Mouse (Mus musculus) intestine, embryonic 15.5 days (tissue): ENCODE data around the gene Gdpgp1. TPM values are rescaled to one million over a fixed set of nuclear protein-coding genes. Genes with fewer than 3 reads are reported as not detected.

Experiments
- polyA plus RNA-seq: library from polyadenylated mRNA; unstranded; fragments of >200 nt; fragmentation: Nextera tagmentation; extraction: Ambion mirVana; gene quantifications from 2 replicates; pipeline ENCODE4 v1.2.1, GENCODE M21; 2015

Gdpgp1 gene
- polyA plus RNA-seq, 1 experiment from 2014 or later, result 6.5 TPM

Other genes with a start within 250 kb of the Gdpgp1 start
- gene Zfp710, start 208.1 kb upstream of the Gdpgp1 start, polyA plus RNA-seq, result 13.5 and 13.6 TPM in 2 replicates
- gene Idh2, start 117.5 kb upstream of the Gdpgp1 start, polyA plus RNA-seq, result 520 and 568 TPM in 2 replicates
- gene Sema4b, start 46.0 kb upstream of the Gdpgp1 start, polyA plus RNA-seq, result 16.8 and 16.9 TPM in 2 replicates
- gene Cib1, start 52 bp upstream of the Gdpgp1 start, polyA plus RNA-seq, result 199 and 237 TPM in 2 replicates
- 0.96 and 1.3 TPM in 2 replicates for gene Ttll13, start 13.5 kb downstream of the Gdpgp1 start, polyA plus RNA-seq
- gene Ngrn, start 28.4 kb downstream of the Gdpgp1 start, polyA plus RNA-seq, result 51.3 and 52.8 TPM in 2 replicates
- 12.7 and 14.8 TPM in 2 replicates for gene Vps33b, start 36.8 kb downstream of the Gdpgp1 start, polyA plus RNA-seq
- gene Prc1, start 61.6 kb downstream of the Gdpgp1 start, polyA plus RNA-seq, result 118 and 121 TPM in 2 replicates
- gene Rccd1, start 91.6 kb downstream of the Gdpgp1 start, polyA plus RNA-seq, result 9.3 and 10.7 TPM in 2 replicates
- 37.0 and 37.6 TPM in 2 replicates for gene Unc45a, start 108.1 kb downstream of the Gdpgp1 start, polyA plus RNA-seq
- 14.7 and 15.4 TPM in 2 replicates for gene Hddc3, start 110.2 kb downstream of the Gdpgp1 start, polyA plus RNA-seq
- gene Man2a2, start 138.5 kb downstream of the Gdpgp1 start, polyA plus RNA-seq, result 13.1 and 14.7 TPM in 2 replicates
- gene Fes, start 155.1 kb downstream of the Gdpgp1 start, polyA plus RNA-seq, result 11.2 and 11.5 TPM in 2 replicates
- gene Furin, start 172.6 kb downstream of the Gdpgp1 start, polyA plus RNA-seq, result 9.3 and 10.7 TPM in 2 replicates